Mouse (Mus musculus) CD4-positive naive resting alpha-beta T cell, adult 76 days (primary cell): ENCODE data around the gene St7. TPM values are rescaled to one million over a fixed set of nuclear protein-coding genes. Genes with fewer than 3 reads are reported as not detected.

ENCODE experiments used
- total RNA-seq: library from RNA; stranded (reverse); gene quantifications from one replicate; pipeline ENCODE4 v1.2.4, GENCODE M21; 2023

St7 gene
- 11.7 TPM for total RNA-seq

DNA sequence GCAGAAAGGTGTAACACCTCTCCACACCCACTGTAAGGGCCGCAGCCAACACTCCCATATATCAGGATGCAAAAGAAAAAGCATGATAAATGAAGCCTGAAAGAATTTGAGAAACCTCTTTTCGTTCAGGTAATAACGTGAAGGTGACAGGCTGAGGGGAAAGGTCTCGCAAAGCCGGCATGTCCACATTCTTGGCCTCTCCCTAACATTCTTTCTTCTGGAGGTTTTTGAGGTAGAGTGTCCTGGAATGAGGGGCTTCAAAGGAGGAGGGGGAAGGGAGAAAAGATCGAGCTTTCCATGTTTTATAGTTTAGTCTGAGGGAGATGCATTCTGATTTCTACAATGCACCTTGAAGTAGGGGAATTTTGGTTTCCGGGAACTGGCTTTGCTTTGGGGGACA lies at the start of gene St7:
St7 (plus strand) TSS at position 287 of the 400 bp plus-strand sequence.

Other genes with a start within 250 kb of the St7 start
- gene Met, start 229.1 kb upstream of the St7 start, total RNA-seq = 0.82 TPM
- gene Capza2, start 56.7 kb upstream of the St7 start, total RNA-seq = 145 TPM